Mouse (Mus musculus): ENCODE data around the gene Atp11b.

DNA sequence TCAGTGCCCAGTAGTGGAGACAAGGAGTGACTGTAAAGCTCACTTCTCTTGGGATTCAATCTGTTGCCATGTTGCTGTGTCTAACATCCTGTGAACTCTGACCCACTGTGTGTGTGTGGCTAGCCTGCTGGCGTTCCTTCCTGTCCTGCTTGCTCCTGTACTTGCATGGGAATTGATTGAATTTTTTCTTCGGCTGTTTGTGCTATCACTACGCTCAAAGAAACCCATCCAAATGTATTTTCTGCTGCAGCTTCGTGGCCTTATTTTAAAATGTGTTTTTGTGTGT, 49.6 kb upstream of the Atp11b start:
- TF ChIP-seq CTCF (IDR thresholded peaks at IDR 0.05; ENCODE audit: extremely low read depth, insufficient read depth, low read length) (no peak), POLR2A (IDR thresholded peaks at IDR 0.05; ENCODE audit: extremely low read depth, insufficient read depth, low read length) (no peak)
